Mouse (Mus musculus) cerebellum, adult 2 months (tissue): ENCODE data around the gene Tas2r106. TPM values are rescaled to one million over a fixed set of nuclear protein-coding genes. Genes with fewer than 3 reads are reported as not detected.

Experiments
- DNase-seq, 2 experiments: peaks; one replicate each; pipeline ENCODE4 v3.0.0; 2021
- H3K27ac ChIP-seq: fragments of 200-500 bp; 2 replicates; pipeline ENCODE4 v1.5.1; 2012; ENCODE audit warnings: low read length, control low read depth, inconsistent platforms; ENCODE audit not compliant: insufficient read depth
- H3K27me3 ChIP-seq: fragments of 200-500 bp; 2 replicates; pipeline ENCODE4 v1.6.1; 2012; ENCODE audit warnings: inconsistent platforms, mild to moderate bottlenecking, low read length, moderate library complexity; ENCODE audit not compliant: control insufficient read depth, insufficient read depth
- H3K4me1 ChIP-seq: fragments of 200-500 bp; 2 replicates; pipeline ENCODE4 v1.6.1; 2011; ENCODE audit warnings: low read length; ENCODE audit not compliant: control insufficient read depth, insufficient read depth
- H3K4me3 ChIP-seq: fragments of 200-500 bp; replicated peaks from 2 replicates; pipeline ENCODE3; 2011; ENCODE audit warnings: mild to moderate bottlenecking, low read depth, low read length, control low read depth; ENCODE audit not compliant: insufficient read depth
- CTCF ChIP-seq: fragments of 200-500 bp; IDR thresholded peaks from 2 replicates; pipeline ENCODE4 v1.5.1; 2011; ENCODE audit warnings: low read depth, mild to moderate bottlenecking, control low read depth, low read length, moderate library complexity, borderline replicate concordance; ENCODE audit not compliant: insufficient read depth
- POLR2A ChIP-seq: fragments of 200-500 bp; IDR thresholded peaks from 2 replicates; pipeline ENCODE4 v1.6.1; 2011; ENCODE audit warnings: low read length, control low read depth, borderline replicate concordance; ENCODE audit not compliant: insufficient read depth
- WGBS: fragments of 180-500 bp; shearing (Covaris S2); methylation state at CpG from one replicate; pipeline ENCODE4 v1.1.7; 2018; 5-methylcytosine and 5-hydroxymethylcytosine counted together
- polyA plus RNA-seq: library from polyadenylated mRNA; depleted of rRNA; stranded (reverse); fragments of >200 nt; gene quantifications from 2 replicates; pipeline ENCODE4 v1.2.3, GENCODE M21; 2012; rRNA removed

Tas2r106 gene
- polyA plus RNA-seq = not detected in 2 replicates

DNA sequence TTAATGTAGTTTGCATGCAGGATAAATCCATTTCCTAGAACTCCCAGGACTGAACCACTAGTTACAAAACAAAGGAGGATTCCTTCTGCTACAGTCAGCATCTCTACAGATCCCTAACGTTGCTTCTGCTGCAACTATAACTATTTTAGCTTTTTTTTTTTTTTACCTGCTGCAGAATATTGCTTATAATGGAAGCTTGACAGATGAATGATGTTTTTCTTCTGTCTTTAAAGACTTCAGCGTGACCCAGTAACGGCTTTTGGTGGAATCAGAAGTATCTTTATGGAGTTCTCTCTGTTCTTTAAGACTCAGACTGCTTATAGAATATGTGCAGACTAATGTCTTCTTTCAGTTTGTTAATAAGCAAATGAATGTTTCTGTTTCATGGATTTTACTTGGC, at the start of gene Tas2r106:
TSS of gene Tas2r106 (minus strand) at position 101 of the 400 bp plus-strand sequence.
- no peak for DNase-seq
- Histone ChIP-seq H3K4me1 (no peaks in the 10 kb centered on the region), H3K27me3 (no peaks in the 10 kb centered on the region), H3K4me3 (no peak within 1 kb of the TSS), H3K27ac (no peak within 1 kb of the TSS)
- 69% methylated on average over 3 of the region's 3 CpGs for WGBS
- TF ChIP-seq POLR2A (no peak), CTCF (no peak)

DNA sequence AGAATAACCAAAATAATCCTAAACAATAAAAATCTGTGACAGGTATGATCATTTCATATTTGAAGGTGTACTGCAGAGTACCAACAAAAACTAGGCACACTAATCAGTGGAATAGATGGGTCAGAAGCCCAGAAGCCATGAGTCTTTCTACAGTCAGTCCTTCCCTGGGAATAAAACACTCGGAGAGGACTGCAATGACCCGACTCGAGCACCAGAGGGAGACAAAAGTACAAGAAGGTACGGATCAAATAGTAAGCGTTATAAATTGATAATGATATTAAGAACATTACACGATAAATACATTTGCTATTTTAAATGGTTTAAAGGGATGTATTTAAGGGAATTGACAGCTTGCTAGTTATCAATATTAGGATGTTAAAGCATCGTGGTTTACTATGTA, 34.1 kb upstream of the Tas2r106 start:
- Histone ChIP-seq H3K4me3 (no peak overlapping the region), H3K4me1 (no peaks in the 10 kb centered on the region), H3K27ac (no peak overlapping the region), H3K27me3 (no peaks in the 10 kb centered on the region)
- no peak for DNase-seq
- 47% methylated on average over 7 of the region's 7 CpGs for WGBS
- TF ChIP-seq POLR2A = no peak
- TF ChIP-seq CTCF = no peak

DNA sequence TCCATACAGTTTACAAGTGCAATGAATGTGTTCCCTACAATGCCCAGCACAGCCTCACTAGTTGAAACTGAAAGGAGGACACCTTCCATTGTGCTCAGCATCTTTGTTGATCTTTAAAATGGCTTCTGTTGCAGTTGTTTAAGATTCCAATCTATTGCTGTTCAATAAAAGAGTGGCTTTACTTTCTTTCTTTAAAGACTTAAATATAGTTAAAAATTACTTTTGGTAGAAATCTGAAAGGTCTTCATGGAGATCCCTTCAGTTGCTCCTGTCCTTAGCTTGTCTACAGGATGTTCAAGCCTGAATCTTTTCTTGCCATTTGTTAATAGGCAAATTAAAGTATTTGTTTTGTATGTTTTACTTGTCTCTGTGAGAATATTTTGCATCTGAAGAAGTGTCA, 11.3 kb upstream of the Tas2r106 start, which contains the start of gene Tas2r114:
TSS of gene Tas2r114 (minus strand) at position 101 of the 400 bp plus-strand sequence.
- no peak within 1 kb of the TSS for H3K4me3 ChIP-seq
- no peak for TF ChIP-seq POLR2A
- no peak for TF ChIP-seq CTCF
- no peaks in the 10 kb centered on the region for H3K27me3 ChIP-seq
- H3K4me1 ChIP-seq = no peaks in the 10 kb centered on the region
- H3K27ac ChIP-seq = no peak within 1 kb of the TSS
- no peak for DNase-seq

DNA sequence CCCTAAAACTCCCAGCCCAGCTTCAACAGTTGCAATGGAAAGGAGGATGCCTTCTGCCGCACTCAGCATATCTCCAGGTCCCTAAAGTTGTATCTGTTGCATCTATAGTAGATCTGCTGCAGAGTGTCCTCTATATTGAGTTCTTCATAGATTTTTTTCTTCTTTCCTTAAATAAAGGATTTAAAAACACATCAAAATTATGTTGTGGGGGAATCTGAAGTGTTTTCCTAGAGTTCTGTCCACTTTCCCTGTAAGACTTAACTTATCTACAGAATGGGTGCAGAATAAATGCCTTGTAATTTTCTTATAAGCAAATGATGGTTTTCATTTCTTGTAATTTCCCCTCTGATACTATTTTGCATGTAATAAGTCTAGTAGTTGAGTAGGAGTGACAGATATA, 8.7 kb upstream of the Tas2r106 start, which contains the start of gene Tas2r105:
TSS of gene Tas2r105 (minus strand) at position 101 of the 400 bp plus-strand sequence.
- TF ChIP-seq POLR2A (no peak), CTCF (no peak)
- Histone ChIP-seq H3K27ac (no peak within 1 kb of the TSS), H3K4me3 (no peak within 1 kb of the TSS), H3K4me1 (no peaks in the 10 kb centered on the region), H3K27me3 (no peaks in the 10 kb centered on the region)
- DNase-seq = no peak
- WGBS = 69% methylated on average over 1 of the region's 1 CpGs

DNA sequence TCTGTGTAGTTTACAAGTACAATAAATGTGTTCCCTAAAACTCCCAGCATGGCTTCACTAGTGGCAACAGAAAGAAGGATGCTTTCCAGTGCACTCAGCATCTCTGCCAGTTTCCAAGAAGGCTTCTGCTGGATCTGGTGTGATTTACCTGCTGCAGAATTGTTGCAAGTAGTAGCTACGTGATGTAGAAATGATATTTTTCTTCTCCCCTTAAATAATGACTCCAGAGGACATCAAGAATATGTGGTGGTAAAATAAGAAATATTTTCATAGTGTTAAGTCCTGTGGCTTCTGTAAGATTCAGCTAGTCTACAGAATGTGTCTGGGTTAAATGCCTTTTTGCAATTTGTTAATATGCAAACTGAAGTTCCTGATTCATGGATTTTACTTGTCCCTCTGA, 7.0 kb upstream of the Tas2r106 start, which contains the start of gene Tas2r104:
TSS of gene Tas2r104 (minus strand) at position 101 of the 400 bp plus-strand sequence.
- Histone ChIP-seq H3K27ac (no peak within 1 kb of the TSS), H3K4me3 (no peak within 1 kb of the TSS), H3K27me3 (no peaks in the 10 kb centered on the region), H3K4me1 (no peaks in the 10 kb centered on the region)
- 60% methylated on average over 1 of the region's 1 CpGs for WGBS
- no peak for DNase-seq
- TF ChIP-seq CTCF (no peak), POLR2A (no peak)

DNA sequence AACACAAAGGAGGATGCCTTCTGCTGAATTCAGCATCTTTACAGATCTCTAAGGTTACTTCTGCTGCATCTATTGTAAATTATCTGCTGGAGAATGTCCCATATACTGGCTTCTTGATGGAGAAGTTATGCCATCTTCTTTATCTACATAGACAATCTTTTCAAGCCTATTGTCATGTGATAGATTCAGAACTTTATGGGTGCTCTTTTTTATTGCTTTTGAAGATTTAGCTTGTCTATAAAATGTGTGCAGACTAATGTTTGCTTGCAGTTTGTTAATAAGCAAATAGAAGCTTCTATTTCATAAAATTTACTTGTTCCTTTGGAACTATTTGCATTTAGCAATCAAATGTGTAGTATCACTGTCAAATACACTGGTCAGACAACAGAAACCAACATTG, 18.6 kb downstream of the Tas2r106 start, which contains the start of gene Tas2r107:
TSS of gene Tas2r107 (minus strand) at position 101 of the 400 bp plus-strand sequence.
- Histone ChIP-seq H3K4me1 (no peaks in the 10 kb centered on the region), H3K27me3 (no peaks in the 10 kb centered on the region), H3K27ac (no peak within 1 kb of the TSS), H3K4me3 (no peak within 1 kb of the TSS)
- no peak for DNase-seq
- no peak for TF ChIP-seq CTCF
- no peak for TF ChIP-seq POLR2A

DNA sequence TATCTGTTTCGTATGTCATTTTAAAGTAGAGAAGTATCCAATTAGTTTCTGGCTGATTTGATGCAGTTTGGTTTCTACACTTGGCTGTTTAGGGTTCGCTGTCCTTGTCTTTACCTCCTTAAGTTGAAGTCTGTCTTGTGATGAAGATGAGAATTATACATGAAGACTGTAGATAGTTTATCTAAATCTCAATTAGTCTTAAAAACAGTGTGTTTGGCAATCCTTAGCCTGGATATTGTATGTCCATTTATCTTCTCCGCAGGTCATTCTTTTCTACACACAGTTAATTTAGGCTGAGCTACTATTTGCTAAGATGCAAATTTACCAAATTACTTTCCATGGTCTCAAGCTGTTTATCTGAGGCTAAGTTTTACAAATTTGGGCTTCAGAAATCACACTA, 47.9 kb downstream of the Tas2r106 start, which contains the start of gene Tas2r130:
TSS of gene Tas2r130 (minus strand) at position 101 of the 400 bp plus-strand sequence.
- H3K27me3 ChIP-seq = no peaks in the 10 kb centered on the region
- no peak within 1 kb of the TSS for H3K4me3 ChIP-seq
- 58% methylated on average over 3 of the region's 3 CpGs for WGBS
- H3K27ac ChIP-seq = no peak within 1 kb of the TSS
- no peak for DNase-seq
- TF ChIP-seq CTCF = no peak
- no peak for TF ChIP-seq POLR2A
- H3K4me1 ChIP-seq = no peaks in the 10 kb centered on the region

Other genes with a start within 250 kb of the Tas2r106 start
- not detected in 2 replicates for gene 5430401F13Rik, start 192.5 kb downstream of the Tas2r106 start, polyA plus RNA-seq
- gene Gm6619, start 192.5 kb downstream of the Tas2r106 start, polyA plus RNA-seq = not detected in 2 replicates
- not detected in 2 replicates for gene Tas2r130, start 48.0 kb downstream of the Tas2r106 start, polyA plus RNA-seq
- gene Tas2r107, start 18.7 kb downstream of the Tas2r106 start, polyA plus RNA-seq = not detected in 2 replicates
- not detected in 2 replicates for gene Tas2r104, start 6.9 kb upstream of the Tas2r106 start, polyA plus RNA-seq
- not detected in 2 replicates for gene Tas2r105, start 8.6 kb upstream of the Tas2r106 start, polyA plus RNA-seq
- gene Tas2r114, start 11.2 kb upstream of the Tas2r106 start, polyA plus RNA-seq = not detected in 2 replicates